Mouse (Mus musculus) frontal cortex, adult (tissue): ENCODE results near the gene Galnt7.

Source experiments
- ATAC-seq: cut with Nextera tagmentation; 2 replicates; pipeline ENCODE4 v1.9.2; 2017; ENCODE audit warnings: mild to moderate bottlenecking, moderate library complexity, mixed read lengths; ENCODE audit not compliant: low TSS enrichment

The Galnt7 gene

DNA sequence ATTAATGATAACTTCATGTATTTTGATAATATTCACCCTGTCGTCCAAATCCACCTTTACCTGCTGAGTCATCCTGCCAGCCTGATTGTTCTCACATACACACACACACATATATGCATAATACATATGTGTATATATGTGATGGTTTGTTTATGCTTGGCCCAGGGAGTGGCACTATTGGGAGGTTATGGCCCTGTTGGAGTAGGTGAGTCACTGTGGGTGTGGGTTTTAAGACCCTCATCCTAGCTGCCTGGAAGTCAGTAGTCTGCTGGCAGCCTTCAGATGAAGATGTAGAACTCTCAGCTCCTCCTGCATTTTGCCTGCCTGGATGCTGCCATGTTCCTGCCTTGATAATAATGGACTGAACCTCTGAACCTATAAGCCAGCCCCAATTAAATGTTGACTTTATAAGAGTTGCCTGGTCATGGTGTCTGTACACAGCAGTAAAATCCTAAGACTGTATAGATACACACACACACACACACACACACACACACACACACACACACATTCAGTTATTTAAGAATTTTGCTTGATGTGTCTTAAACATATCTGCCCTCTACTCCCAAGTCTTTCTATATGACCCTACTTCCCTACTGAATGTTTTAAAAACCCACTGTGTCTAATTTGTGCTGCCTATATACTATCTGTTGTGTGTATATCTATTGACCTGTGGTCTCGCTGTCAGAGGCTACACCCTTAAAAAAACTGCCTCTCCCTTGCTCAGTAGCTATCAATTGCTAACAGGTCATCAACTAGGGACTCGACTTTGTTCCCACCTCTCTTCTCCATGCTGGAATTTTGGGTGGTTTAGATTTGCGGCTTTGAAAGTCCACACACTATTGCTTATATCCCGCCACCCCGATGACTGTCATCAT, 23.8 kb downstream of the Galnt7 start:
- ATAC-seq, result no peak

DNA sequence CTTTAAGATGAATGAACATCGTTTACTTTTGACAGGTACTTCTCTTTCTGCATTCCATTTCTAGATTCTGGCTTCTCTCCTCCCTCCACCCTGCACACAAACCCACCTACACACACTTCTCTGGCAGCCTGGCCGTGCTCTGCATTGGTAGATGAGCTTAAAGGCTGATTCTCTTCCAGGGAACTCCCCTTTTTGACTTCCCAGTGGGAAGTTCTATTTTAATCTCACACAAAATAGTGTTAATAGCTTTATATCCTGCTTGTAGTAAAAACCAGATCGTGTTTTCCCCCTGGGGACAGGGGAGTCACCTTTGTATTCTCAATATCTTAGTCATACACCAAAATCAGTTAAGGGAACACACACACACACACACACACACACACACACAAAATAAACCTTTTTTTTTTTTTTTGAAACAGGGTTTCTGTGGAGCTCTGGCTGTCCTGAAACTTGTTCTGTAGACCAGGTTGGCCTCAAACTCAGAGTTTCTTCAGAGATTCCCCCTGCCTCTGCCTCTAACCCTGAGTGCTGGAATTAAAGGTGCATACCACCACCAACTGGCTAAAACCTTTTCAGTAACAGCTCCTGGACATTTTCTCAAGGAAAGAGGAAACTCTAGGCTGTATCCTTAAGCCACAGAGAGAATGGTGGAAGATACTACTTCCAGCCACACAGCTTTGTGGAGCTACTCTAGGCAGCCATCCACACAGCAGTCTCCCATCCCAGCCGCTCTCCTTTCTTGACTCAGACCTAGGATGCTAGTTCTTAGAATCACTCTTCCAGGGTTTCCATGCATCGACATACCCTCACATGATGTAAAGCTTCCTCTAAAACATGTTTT, 24.7 kb downstream of the Galnt7 start:
- ATAC-seq, result peak; percentile 93

DNA sequence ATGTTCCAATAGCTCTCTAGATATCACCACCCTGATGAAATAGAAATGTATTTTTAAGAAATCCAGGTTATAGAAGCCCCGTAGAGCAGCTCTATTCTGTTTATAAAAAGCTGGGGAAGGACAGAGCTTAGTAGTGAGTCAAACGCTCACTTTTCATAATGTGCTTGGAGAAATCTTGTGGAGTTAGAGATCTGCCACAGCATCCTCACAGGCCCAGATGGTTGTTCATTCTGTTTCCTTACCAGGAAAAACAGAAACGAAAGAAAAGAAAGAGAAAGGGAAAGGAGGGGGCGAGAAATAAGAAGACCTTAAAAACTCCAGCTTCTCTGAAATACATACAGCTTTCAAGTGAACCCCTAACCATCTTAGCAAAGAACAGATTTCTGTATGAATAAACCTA, 28.9 kb downstream of the Galnt7 start:
- peak; percentile 73 for ATAC-seq

DNA sequence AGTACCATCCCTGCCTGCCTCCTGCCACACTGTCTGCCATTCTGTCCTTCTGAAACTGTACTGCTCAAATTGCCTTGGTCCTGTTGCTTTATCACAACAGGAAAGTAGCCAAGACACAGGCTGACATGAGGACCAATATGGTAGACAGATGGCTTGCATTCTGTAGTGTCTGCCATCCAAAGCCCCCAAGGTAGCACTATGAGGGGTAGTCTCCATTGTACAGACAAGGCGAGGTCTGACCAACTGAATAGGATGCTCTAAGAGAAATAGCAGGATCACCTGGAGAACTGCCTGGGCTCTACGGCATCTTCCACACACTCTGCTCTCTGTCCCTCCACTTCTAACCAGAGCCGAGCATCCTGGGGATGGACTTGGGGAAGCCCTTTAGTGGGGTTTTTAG, 29.8 kb downstream of the Galnt7 start:
- ATAC-seq, result no peak

DNA sequence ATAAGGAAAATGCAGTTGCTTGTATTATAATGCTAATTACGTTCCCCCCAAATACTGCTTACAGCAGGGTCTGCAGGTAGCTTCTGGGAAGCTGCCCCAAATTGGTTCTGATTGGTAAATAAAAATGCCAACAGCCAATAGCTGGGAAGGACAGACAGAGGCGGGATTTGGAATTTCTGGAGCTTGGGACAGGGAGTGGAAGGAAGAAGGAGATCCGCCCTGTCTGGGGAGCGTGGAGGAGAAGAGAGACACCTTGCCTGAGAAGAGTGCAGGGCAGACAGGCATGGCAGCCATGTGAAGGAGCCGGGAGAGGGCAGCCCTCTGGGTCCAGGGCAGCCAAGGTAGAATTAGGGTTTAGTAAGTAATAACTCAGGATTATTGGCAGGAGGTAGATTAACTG, 35.9 kb downstream of the Galnt7 start:
- no peak for ATAC-seq

DNA sequence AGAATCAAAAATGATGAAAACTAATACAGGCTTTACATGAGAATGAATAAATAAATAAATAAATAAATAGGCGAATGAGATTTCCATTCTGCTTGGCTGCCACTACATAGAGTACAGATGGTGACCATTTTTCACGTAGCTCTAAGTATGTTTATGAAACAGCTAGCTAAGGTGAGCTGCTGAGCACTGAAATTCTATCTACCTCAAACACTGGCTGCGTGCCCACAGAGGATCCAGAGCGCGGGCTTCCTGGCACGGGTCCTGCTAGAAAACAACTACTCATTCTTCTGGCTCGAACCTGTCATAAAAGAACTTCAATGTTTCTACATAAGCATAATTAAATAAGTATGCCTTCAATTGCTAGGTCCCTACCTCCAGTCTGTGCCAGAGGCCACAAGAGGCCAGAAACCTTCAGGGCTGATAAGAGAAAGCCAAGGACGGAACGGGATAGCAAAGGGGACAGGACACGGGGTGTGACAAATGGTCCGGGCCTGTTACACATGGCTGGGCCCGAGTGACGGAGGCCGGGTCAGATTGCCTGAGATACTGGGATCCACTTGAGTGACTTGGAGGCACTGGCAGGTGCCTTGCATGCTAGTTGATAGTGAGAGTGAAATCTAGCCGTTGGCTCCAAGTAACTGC, 37.7 kb downstream of the Galnt7 start:
- no peak for ATAC-seq

DNA sequence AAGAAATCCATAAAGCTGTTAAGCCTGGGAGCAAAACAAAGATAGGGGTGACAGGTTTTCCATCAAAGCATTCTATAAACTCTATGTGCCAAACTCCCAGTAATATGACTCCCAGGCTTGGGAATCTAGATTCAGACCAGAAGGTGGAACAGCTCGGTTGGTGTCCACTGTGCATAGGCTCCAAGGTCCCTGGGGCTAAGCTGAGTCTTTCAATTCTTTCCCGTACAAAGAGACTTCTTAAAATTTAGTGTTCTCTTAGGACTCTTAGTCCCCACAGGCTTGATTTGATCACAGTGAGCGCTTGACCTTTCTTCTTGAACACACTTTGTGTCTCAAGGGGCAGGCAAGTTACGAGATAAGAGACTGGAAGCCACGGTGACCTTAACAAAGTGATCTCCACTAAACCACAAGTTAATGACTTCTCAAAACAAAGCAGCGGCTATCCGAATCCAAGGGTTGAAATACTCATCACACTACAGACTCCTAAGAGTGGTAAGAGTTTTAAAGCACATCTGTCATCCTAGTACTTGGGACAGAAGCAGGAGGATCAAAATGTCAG, 41.3 kb downstream of the Galnt7 start:
- no peak for ATAC-seq

DNA sequence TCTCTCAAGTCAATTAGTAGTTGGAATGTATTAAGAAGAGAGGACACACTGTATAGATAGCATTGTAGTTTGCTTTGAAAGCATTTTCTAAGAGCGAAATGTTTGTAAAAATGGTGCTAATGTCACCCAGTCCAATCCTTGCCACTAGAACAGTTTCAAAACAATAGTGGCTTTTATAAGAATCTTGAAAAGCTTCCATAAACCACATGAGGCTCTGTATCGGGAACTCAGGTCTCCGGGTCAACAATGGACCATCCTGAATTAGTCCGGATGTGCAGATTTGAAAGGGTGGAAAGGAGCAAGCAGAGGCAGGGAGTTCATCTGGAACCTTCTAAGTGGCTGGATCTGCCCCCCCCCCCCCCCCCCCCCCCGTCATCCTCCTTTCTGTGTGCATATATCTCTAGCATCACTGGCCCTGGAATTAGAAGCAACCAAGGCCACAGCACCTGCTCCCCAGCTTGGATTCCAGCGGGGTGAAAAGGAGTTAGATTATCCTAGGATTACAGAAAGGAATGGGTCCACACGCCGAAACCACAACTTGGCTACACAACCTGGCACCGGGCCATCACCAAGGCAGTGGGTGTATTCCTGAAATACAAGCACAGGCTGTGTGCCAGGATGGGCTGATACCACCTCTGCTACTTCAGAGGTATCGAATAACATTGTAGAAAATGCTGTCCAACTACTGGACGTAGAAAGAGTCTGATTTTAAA, 42.0 kb downstream of the Galnt7 start:
- ATAC-seq, result peak; percentile 62

DNA sequence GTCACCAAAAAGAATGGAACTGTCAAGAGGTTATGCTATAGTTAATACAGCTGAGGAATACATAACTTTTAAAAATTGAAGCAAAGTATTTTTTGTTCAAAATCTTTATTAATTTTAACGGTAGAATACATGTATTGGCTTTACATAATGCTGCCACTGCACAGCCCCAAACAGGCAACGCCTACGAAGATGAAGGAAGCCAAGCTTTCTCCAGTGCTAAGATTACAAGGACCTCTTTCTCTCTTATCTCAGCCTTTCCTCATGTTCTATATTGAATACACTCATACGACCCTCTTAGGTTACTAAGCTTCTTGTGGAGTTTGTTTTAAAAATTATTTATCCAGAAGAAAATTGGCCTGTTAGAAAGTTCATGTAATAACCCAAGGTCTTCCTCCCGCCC, 50.3 kb downstream of the Galnt7 start:
- ATAC-seq, result no peak

DNA sequence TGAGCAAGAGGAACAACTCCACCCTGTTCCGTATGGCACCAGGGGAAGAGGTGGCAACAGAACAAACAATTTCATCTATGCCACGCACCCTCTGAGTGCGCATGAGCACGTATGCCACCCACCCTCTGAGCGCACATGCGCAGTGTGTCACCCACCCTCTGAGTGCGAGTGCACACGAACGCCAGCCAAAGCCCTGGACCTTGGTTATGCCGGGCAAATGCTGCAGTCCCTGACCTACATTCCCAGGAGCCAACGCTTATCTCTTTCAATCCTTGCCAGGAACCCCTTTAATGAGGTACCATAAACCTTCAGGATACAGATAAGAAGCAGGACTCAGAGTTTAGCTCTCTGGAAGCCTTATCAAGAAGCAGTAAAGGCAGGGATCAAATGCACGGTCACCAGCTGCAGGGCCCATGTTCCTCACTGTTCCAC, 50.8 kb downstream of the Galnt7 start:
- ATAC-seq, result no peak

DNA sequence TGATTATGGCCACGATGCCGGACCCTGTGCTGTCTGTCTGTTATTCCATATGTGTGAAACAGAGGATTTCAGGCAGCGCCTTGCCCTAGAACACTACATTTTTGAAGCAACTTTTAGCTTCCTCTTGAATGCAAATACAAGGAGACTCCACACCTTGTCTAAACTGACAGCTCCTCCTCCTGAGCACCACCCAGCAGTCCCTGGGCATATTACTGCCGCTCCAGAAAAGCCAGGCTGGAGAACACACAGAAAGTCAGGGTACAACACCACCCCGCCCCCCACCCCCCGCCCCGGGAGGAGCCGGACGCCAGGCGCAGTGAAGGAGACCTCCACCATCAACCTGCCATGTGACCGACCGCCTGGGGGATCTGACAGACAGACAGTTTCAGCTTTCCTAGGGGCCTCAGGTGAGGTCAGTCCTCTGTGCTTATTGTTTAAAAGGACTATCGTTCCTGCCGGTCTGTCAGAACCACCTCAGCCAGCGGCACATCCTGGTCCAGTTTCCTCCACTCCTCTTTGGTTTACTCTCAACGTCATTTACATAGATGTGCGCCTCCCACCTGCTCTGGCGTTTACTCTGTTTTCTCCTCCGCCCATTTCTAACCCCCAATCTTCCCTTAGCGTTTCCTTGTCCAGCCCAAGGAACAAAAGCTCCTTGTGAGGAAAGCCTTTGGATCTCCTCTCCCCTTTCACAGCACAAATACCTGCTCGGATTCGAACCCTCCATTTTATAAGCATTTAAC, 52.8 kb downstream of the Galnt7 start:
- peak; percentile 65 for ATAC-seq

DNA sequence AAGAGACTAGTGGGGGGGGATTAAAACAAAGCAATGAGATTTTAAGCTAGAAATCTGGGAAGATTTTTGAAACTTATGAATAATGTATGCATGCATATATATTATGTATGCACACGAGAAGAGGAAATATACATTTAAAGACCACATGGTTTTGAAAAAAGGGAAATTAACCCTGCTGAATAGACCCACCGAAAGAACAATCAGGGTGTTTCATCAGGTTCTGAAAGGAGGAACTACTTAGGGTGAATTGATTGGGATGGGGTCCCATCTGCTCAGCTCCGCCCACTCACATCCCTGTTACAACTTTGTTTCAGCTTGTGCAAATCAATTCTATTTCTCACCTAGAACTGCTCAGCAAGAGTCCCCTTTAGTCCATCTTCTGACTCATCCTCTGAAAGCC, 57.0 kb downstream of the Galnt7 start:
- ATAC-seq, result peak; percentile 57; the same call in 1 of the 2 replicates

DNA sequence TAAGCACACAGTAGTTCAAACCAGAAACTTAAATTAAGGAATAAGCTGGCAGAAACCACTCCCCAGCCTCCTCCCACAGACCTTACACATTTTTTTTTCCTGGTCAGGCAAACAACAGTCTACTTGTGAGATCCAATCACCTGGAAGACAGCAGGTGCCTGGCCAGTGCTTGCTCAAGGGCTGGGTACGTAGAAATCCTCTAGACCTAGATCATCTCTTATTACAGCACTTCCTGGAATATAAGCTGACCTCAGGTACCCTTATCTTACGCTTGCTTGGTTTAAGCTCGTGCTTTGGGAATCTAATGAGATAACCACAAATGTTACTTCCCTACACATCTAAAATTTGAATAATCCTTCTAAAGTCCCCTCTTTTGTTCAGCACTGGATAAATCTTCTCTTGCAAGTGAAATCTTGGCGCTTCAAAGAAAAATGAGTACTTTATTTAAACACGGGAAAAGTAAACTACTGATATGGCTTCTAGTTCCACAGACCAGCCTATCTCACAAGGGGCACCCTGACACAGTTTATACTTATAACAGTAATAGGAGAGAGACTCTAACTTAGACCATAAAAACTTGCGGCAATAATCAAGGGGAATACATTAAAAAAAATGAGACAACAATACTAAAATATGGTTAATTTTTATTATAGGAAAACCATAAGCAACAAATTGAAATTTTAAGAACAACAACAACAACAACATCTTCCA, 58.5 kb downstream of the Galnt7 start:
- no peak for ATAC-seq

DNA sequence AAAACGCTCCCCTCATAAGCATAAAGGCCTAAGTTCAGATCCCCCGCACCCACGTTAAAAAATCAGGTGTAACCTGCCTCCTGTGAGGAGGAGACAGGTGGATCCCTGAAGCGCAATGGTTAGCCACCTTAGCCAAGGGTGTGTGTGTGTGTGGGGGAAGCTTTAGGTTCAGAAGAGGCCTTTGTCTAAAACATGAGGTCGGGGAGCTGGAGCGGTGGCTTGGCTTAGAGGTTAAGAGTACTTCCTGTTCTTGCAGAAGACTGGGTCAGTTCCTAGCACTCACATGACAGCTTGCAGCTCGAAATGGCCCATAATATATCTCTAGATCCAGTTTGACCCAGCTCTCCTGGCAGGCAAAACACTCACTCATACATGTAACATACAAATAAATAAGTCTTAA, 60.2 kb downstream of the Galnt7 start:
- no peak for ATAC-seq

DNA sequence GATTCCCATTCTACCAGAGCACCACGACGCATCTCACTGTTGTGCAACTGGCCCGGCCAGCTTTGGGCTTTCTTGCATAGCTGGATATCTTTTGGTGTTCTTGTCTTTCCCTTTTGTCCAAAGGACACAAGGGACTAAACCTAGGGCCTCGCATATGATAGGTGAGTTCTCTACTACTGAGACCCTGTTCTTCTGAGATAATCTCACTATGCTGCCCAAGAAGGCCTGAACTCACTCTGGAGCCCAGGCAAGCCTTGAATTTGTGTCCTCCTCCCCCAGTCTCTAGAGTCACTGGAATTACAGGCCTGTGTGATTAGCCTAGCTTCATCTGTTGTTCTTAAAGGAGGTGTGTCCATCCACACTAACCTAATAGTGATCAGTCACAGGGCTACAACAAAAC, 61.2 kb downstream of the Galnt7 start:
- no peak for ATAC-seq

DNA sequence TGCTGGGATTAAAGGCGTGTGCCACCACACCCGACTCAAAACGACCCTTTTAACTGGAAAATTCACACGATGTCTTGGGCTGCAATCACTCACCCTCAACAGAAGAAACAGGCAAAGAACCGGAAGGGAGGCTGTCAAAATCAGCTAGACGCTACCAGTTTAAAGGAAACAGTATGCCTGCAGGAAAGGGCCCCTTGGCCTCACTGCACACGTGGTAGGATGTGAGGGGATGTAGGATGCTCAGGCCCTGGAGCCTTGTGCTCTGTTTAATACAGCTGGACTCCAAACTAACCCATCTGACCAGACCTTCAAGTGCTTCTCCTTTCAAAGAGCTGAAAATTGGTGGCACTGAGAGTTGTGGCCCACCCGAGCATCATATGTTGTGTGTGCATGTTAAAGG, 62.8 kb downstream of the Galnt7 start:
- ATAC-seq, result no peak

DNA sequence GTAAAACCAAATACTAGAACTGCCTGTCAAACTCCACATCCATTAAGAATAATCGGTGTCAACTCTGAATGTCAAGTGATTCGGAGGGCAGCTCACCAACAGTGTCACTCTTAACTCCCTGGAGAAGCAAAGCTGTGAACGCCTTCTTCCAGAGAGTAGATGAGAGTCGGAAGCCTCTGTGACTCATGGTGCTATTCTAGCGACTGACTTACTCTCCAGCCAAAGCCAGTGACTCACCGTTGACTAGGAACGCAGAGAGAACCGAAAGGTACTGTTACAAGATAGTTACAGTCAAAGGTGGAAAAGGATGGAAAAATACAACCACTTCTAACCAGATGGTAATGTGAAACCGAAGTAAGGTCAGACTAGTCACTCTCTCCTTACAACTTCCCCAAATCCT, 63.7 kb downstream of the Galnt7 start:
- ATAC-seq, result peak; percentile 95

DNA sequence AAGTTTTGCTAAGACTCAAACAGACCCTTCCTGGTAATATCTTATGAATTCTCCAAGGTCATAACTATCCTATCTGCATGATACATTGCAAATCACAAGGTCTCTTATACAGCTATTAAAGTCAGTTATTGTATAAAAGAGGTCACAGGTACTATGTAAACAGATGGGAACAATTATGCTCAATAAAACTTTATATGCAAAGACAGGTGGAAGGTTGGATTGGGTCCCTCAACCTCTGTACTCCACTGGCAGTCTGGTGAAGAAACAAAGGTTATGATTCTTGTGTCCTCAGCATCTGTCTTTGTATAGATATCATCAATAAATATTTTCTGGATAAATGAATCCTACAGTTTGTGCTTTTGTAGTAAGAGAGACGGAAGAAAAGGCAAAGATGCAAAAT, 64.2 kb downstream of the Galnt7 start:
- ATAC-seq, result no peak

DNA sequence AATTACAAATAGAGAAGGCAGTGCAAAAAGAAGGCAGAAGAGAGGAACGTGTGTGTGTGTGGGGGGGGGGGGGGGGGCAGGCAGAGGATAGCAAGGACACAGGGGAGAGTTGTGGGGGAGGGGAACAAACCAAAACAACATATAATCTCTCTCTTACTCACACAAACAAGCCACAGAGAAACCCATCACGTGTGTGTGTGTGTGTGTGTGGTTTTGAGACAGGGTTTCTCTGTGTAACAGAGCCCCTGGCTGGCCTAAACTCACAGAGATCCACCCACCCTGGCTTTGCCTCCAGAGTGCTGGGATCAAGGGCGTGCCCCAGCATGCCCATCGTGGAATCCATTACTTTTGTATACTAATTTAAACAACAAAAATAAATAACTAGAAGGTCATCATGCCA, 66.2 kb downstream of the Galnt7 start:
- ATAC-seq, result no peak

DNA sequence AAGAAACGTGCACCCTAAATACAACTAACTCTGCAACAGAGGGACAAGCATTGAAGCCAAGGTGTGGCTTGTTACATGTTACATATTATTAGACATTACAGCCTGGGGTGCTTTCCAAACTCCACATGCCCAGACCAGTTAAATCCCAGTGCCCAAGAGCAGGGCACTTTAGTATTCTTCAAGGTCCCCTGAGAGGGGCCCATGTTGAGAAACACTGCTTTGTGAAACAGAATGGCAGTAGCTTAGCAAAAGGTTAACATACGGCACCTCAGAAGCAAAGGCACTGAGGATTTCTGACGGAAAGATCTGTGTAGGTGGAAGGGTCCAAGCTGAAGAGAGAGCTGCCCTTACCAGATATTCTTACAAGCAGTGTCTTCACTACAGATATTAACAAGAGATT, 67.0 kb downstream of the Galnt7 start:
- no peak for ATAC-seq
